ENCODE assay signal across 12 mouse cellular contexts in the genomic region with DNA sequence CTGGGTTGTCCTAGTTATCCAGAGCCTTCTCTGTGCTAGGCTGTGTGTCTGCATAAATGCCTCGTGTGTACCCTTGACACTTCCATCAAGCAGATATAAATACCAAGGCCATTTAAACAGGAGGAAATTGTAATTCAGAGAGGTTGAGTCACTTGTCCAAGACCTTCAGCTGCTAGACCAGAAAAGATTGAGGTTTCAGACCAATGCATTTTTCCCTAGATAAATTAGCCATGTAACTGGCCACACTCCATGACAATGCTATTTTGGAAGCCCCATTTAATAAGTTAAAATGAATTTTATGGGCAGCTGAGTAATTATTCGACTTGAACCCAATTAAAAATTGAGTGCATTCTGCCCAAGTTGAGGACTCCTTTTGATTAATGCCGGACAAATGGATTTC.
"Had no signal": no experiment of that assay in that cellular context is flagged by ENCODE, and none has a peak within 500 bp of the region (broad histone marks: within the 10 kb centered on the region; RNA-seq: fewer than 3 reads in every experiment).

No protein-coding gene starts in this region.

- DNase-seq: retina, postnatal 1 day; right cerebral cortex, adult 18-20 months; right cerebral cortex, postnatal 14 days; right cerebral cortex, postnatal 25 days; right cerebral cortex, postnatal 4 days; spleen, adult 18-20 months; thymus, adult 18-20 months; thymus, adult 2 months; thymus, postnatal 14 days; thymus, postnatal 25 days; thymus, postnatal 36 days; thymus, postnatal 4 days had no signal
